Mouse (Mus musculus) kidney, embryonic 14.5 days (tissue): Measurements from ENCODE around the gene Itgam. TPM values are rescaled to one million over a fixed set of nuclear protein-coding genes. Genes with fewer than 3 reads are reported as not detected.
"Not testable (repeated sequence)": the region's sequence is repeated elsewhere in the genome, so short reads cannot be mapped to it uniquely, and the experiment has no call there.

Source experiments
- ATAC-seq: fragments of 200-750 bp; cut with Nextera tagmentation; 2 replicates; pipeline ENCODE4 v1.8.0; 2017; ENCODE audit warnings: moderate number of reproducible peaks, mild to moderate bottlenecking, moderate TSS enrichment, moderate library complexity; ENCODE audit not compliant: low FRiP score, low TSS enrichment
- H3K27ac ChIP-seq: fragments of 300-500 bp; sonication (generic); 2 replicates; pipeline ENCODE4 v1.5.1; 2014; ENCODE audit warnings: low read depth, mild to moderate bottlenecking, low read length, moderate library complexity, mixed read lengths
- H3K27me3 ChIP-seq: fragments of 300-500 bp; sonication (generic); 2 replicates; pipeline ENCODE4 v1.6.1; 2014; ENCODE audit warnings: mild to moderate bottlenecking, low read length; ENCODE audit not compliant: control insufficient read depth, insufficient read depth
- H3K36me3 ChIP-seq: fragments of 300-500 bp; sonication (generic); 2 replicates; pipeline ENCODE4 v1.6.1; 2014; ENCODE audit warnings: low read length, mixed read lengths; ENCODE audit not compliant: control insufficient read depth, insufficient read depth
- H3K4me1 ChIP-seq: fragments of 300-500 bp; sonication (generic); 2 replicates; pipeline ENCODE4 v1.6.1; 2014; ENCODE audit warnings: low read length, mixed read lengths; ENCODE audit not compliant: control insufficient read depth, insufficient read depth
- H3K4me2 ChIP-seq: fragments of 300-500 bp; sonication (generic); replicated peaks from 2 replicates; pipeline ENCODE4 v1.6.1; 2014; ENCODE audit warnings: low read depth, mild to moderate bottlenecking, low read length
- H3K4me3 ChIP-seq: fragments of 300-500 bp; sonication (generic); 2 replicates; pipeline ENCODE4 v1.5.1; 2014; ENCODE audit warnings: mild to moderate bottlenecking, low read length
- H3K9ac ChIP-seq: fragments of 300-500 bp; sonication (generic); 2 replicates; pipeline ENCODE4 v1.6.1; 2014; ENCODE audit warnings: low read depth, mild to moderate bottlenecking, low read length, moderate library complexity
- H3K9me3 ChIP-seq: fragments of 300-500 bp; sonication (generic); 2 replicates; pipeline ENCODE4 v1.6.1; 2016; ENCODE audit warnings: low read length; ENCODE audit not compliant: control insufficient read depth
- WGBS: fragments of 180-500 bp; shearing (Covaris S2); extraction: QIAGEN DNeasy Blood & Tissue Kit; methylation state at CpG from one replicate; pipeline ENCODE4 v1.1.7; 2014; 5-methylcytosine and 5-hydroxymethylcytosine counted together
- polyA plus RNA-seq: library from polyadenylated mRNA; unstranded; fragments of >200 nt; fragmentation: Nextera tagmentation; extraction: Ambion mirVana; gene quantifications from 2 replicates; pipeline ENCODE4 v1.2.1, GENCODE M21; 2014

Itgam gene
- polyA plus RNA-seq, 1 experiment from 2014 or later: 0.54 TPM

- no peak for ATAC-seq
- no peaks in the 10 kb centered on the region for H3K27me3 ChIP-seq
- H3K36me3 ChIP-seq: no peaks in the 10 kb centered on the region
- no peak overlapping the region for H3K4me3 ChIP-seq
- H3K4me2 ChIP-seq: no peak overlapping the region
- H3K9me3 ChIP-seq: no peaks in the 10 kb centered on the region
- 93% methylated on average over 2 of the region's 2 CpGs for WGBS
- no peak overlapping the region for H3K9ac ChIP-seq
- H3K27ac ChIP-seq: no peak overlapping the region
- no peaks in the 10 kb centered on the region for H3K4me1 ChIP-seq
Observed at GRCm38 (mm10) chr7:128133596-128133995, 71.2 kb downstream of the Itgam start.

GRCm38 (mm10) chr7:128136927-128137326 is 74.5 kb downstream of the Itgam start:
- no peak for ATAC-seq
- H3K4me3 ChIP-seq: no peak overlapping the region
- no peaks in the 10 kb centered on the region for H3K27me3 ChIP-seq
- H3K9ac ChIP-seq: no peak overlapping the region
- H3K36me3 ChIP-seq: no peaks in the 10 kb centered on the region
- 42% methylated on average over 4 of the region's 4 CpGs for WGBS
- no peak overlapping the region for H3K4me2 ChIP-seq
- no peaks in the 10 kb centered on the region for H3K9me3 ChIP-seq
- no peaks in the 10 kb centered on the region for H3K4me1 ChIP-seq
- H3K27ac ChIP-seq: no peak overlapping the region

GRCm38 (mm10) chr7:128139611-128140010 is 77.2 kb downstream of the Itgam start:
- Histone ChIP-seq H3K4me2 (no peak overlapping the region), H3K27me3 (no peaks in the 10 kb centered on the region), H3K4me1 (no peaks in the 10 kb centered on the region), H3K9me3 (no peaks in the 10 kb centered on the region), H3K27ac (no peak overlapping the region), H3K36me3 (no peaks in the 10 kb centered on the region), H3K9ac (no peak overlapping the region), H3K4me3 (no peak overlapping the region)
- WGBS: 96% methylated on average over 6 of the region's 6 CpGs
- no peak for ATAC-seq

GRCm38 (mm10) chr7:128150970-128151369 is 88.5 kb downstream of the Itgam start:
- H3K9me3 ChIP-seq: no peaks in the 10 kb centered on the region
- H3K4me2 ChIP-seq: no peak overlapping the region
- H3K27ac ChIP-seq: no peak overlapping the region
- H3K4me1 ChIP-seq: no peaks in the 10 kb centered on the region
- H3K27me3 ChIP-seq: no peaks in the 10 kb centered on the region
- H3K36me3 ChIP-seq: no peaks in the 10 kb centered on the region
- H3K4me3 ChIP-seq: no peak overlapping the region
- ATAC-seq: no peak
- H3K9ac ChIP-seq: no peak overlapping the region
- 62% methylated on average over 8 of the region's 8 CpGs for WGBS

- no peak for ATAC-seq
- Histone ChIP-seq H3K27ac (no peak within 1 kb of the TSS), H3K4me2 (no peak within 1 kb of the TSS), H3K9me3 (no peaks in the 10 kb centered on the region), H3K27me3 (no peaks in the 10 kb centered on the region), H3K36me3 (no peaks in the 10 kb centered on the region), H3K4me1 (no peaks in the 10 kb centered on the region), H3K4me3 (no peak within 1 kb of the TSS), H3K9ac (no peak within 1 kb of the TSS)
- 90% methylated on average over 21 of the region's 21 CpGs for WGBS
Observed at GRCm38 (mm10) chr7:128154076-128154475, 91.6 kb downstream of the Itgam start, which contains the start of gene Itgad. Gene Itgad, plus strand, starts transcription at chr7:128154376.

- no peaks in the 10 kb centered on the region for H3K27me3 ChIP-seq
- 84% methylated on average over 10 of the region's 10 CpGs for WGBS
- ATAC-seq: no peak
- H3K36me3 ChIP-seq: no peaks in the 10 kb centered on the region
- no peak overlapping the region for H3K9ac ChIP-seq
- no peak overlapping the region for H3K4me2 ChIP-seq
- H3K4me3 ChIP-seq: no peak overlapping the region
- H3K9me3 ChIP-seq: no peaks in the 10 kb centered on the region
- no peak overlapping the region for H3K27ac ChIP-seq
- H3K4me1 ChIP-seq: no peaks in the 10 kb centered on the region
Observed at GRCm38 (mm10) chr7:128154924-128155323, 92.5 kb downstream of the Itgam start.

- not testable (repeated sequence) for H3K4me3 ChIP-seq, ATAC-seq, H3K27me3 ChIP-seq, H3K9me3 ChIP-seq, H3K36me3 ChIP-seq, H3K4me2 ChIP-seq, H3K27ac ChIP-seq, H3K4me1 ChIP-seq, H3K9ac ChIP-seq
- WGBS: 74% methylated on average over 8 of the region's 8 CpGs
Observed at GRCm38 (mm10) chr7:128158688-128159354, 96.4 kb downstream of the Itgam start.

- WGBS: 97% methylated on average over 4 of the region's 4 CpGs
- Histone ChIP-seq H3K27ac (no peak overlapping the region), H3K4me2 (no peak overlapping the region), H3K9ac (no peak overlapping the region), H3K9me3 (no peaks in the 10 kb centered on the region), H3K36me3 (no peaks in the 10 kb centered on the region), H3K4me1 (no peaks in the 10 kb centered on the region), H3K4me3 (no peak overlapping the region), H3K27me3 (no peaks in the 10 kb centered on the region)
- no peak for ATAC-seq
Observed at GRCm38 (mm10) chr7:128164001-128164400, 101.6 kb downstream of the Itgam start.

GRCm38 (mm10) chr7:128166391-128166790 is 104.0 kb downstream of the Itgam start:
- no peaks in the 10 kb centered on the region for H3K9me3 ChIP-seq
- no peak overlapping the region for H3K9ac ChIP-seq
- no peaks in the 10 kb centered on the region for H3K27me3 ChIP-seq
- no peak overlapping the region for H3K4me3 ChIP-seq
- no peak overlapping the region for H3K4me2 ChIP-seq
- ATAC-seq: no peak
- H3K36me3 ChIP-seq: no peaks in the 10 kb centered on the region
- H3K27ac ChIP-seq: no peak overlapping the region
- 84% methylated on average over 7 of the region's 7 CpGs for WGBS
- no peaks in the 10 kb centered on the region for H3K4me1 ChIP-seq
